In the genomic region with DNA sequence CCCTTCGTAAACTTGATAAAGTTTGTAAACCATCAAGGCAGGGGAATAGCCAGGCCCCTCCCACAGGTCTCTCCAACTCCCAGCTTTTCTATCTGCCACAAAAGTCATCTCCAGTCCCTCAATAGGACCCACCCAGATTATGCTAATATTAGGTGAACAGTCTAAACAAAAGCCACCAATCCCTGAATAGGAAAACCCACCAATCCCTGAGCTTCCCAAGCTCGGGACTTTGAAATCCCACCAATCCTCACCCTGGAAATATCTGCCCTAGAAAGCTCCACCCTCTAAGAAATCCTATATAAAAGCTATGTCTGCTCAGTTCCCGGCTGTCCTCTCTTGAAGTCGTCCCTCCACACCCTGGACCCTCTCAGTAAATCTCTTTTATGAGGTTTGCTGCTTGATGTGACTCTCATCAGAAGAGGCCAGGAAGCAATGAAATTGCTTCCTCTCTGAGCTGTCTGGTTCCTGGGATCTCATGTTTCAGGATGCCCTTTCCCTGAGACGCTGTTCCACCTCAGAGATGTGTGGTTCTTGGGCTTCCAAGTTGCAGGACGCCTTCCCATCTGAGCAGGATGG, we compare ENCODE assay signal across 22 mouse cellular contexts. TPM values are rescaled to one million over a fixed set of nuclear protein-coding genes. Genes with fewer than 3 reads are reported as not detected.
DNase-seq lines count a peak whose midpoint lies in the region; ATAC-seq lines count a peak whose summit lies in the region.
"Had no signal": no experiment of that assay in that cellular context is flagged by ENCODE, and none has a peak within 500 bp of the region (broad histone marks: within the 10 kb centered on the region; RNA-seq: fewer than 3 reads in every experiment).

No protein-coding gene starts in this region.

- no peaks in the 10 kb centered on the region for H3K36me3 ChIP-seq in kidney, embryonic 16.5 days (ENCODE audit: insufficient read depth, low read length)
- no peaks in the 10 kb centered on the region for H3K36me3 ChIP-seq in kidney, embryonic 15.5 days
- H3K36me3 ChIP-seq: embryonic facial prominence, embryonic 10.5 days; embryonic facial prominence, embryonic 12.5 days; forebrain, embryonic 15.5 days; G1E had no signal

- no peaks in the 10 kb centered on the region for H3K4me1 ChIP-seq in kidney, embryonic 16.5 days (ENCODE audit: insufficient read depth, low read length)
- H3K4me1 ChIP-seq in kidney, embryonic 15.5 days, result peaks cover 4% of the 10 kb centered on the region; the same call in 1 of the 2 replicates
- H3K4me1 ChIP-seq: embryonic facial prominence, embryonic 10.5 days; embryonic facial prominence, embryonic 12.5 days; forebrain, embryonic 13.5 days; forebrain, embryonic 15.5 days had no signal

- no peak overlapping the region for H3K4me3 ChIP-seq in kidney, embryonic 16.5 days (ENCODE audit: low read length)
- no peak overlapping the region for H3K4me3 ChIP-seq in kidney, embryonic 15.5 days (replicated peaks)
- H3K4me3 ChIP-seq: embryonic facial prominence, embryonic 10.5 days; embryonic facial prominence, embryonic 12.5 days; forebrain, embryonic 13.5 days; forebrain, embryonic 15.5 days had no signal

- H3K4me2 ChIP-seq in kidney, embryonic 16.5 days (replicated peaks; ENCODE audit: low read depth, low read length), result no peak overlapping the region
- H3K4me2 ChIP-seq in kidney, embryonic 15.5 days, result no peak overlapping the region
- H3K4me2 ChIP-seq: embryonic facial prominence, embryonic 12.5 days; forebrain, embryonic 13.5 days; forebrain, embryonic 15.5 days had no signal

- ATAC-seq in kidney, embryonic 16.5 days (ENCODE audit: low FRiP score, low TSS enrichment), result peak; percentile 49; the same call in 1 of the 2 replicates
- ATAC-seq in kidney, embryonic 15.5 days (replicated peaks; ENCODE audit: low FRiP score), result no peak; the same call in 1 of the 2 replicates
- ATAC-seq: activated CD4-positive, CD25-positive, alpha-beta regulatory T cell, adult 4 months; forebrain, embryonic 13.5 days; forebrain, embryonic 15.5 days; forebrain, postnatal 0 days; Patski had no signal

- no peaks in the 10 kb centered on the region for H3K27me3 ChIP-seq in kidney, embryonic 16.5 days (ENCODE audit: insufficient read depth, low read length)
- H3K27me3 ChIP-seq in kidney, embryonic 15.5 days, result no peaks in the 10 kb centered on the region
- H3K27me3 ChIP-seq: embryonic facial prominence, embryonic 12.5 days; forebrain, embryonic 13.5 days; forebrain, embryonic 15.5 days; Patski had no signal

- no peak overlapping the region for H3K9ac ChIP-seq in kidney, embryonic 16.5 days (replicated peaks; ENCODE audit: low read length)
- no peak overlapping the region for H3K9ac ChIP-seq in kidney, embryonic 15.5 days
- H3K9ac ChIP-seq: embryonic facial prominence, embryonic 12.5 days; forebrain, embryonic 13.5 days; forebrain, embryonic 15.5 days; forebrain, postnatal 0 days had no signal

- WGBS in kidney, embryonic 16.5 days, result 38% methylated on average over 6 of the region's 6 CpGs
- 44% methylated on average over 6 of the region's 6 CpGs for WGBS in kidney, embryonic 15.5 days

- DNase-seq in ES-CJ7 (ENCODE audit: low read depth, low spot score) (peak; percentile 39), R1 (ENCODE audit: low read depth, low spot score) (peak; percentile 60)
- DNase-seq in urinary bladder, postnatal 25 days (ENCODE audit: low spot score), result no peak
- no peak for DNase-seq in testis, postnatal 10 days (ENCODE audit: low spot score)
- DNase-seq: adrenal gland, adult 8-10 months; adrenal gland, postnatal 14 days; adrenal gland, postnatal 36 days; cerebellum, adult 11-12 months; cerebellum, adult 2 months; cerebellum, adult 9-10 months; cerebellum, postnatal 10 days; cerebellum, postnatal 25 days; forebrain, postnatal 0 days had no signal

- H3K27ac ChIP-seq in kidney, embryonic 16.5 days (ENCODE audit: low read length), result no peak overlapping the region; the same call in 1 of the 2 replicates
- no peak overlapping the region for H3K27ac ChIP-seq in kidney, embryonic 15.5 days
- H3K27ac ChIP-seq: embryonic facial prominence, embryonic 10.5 days; embryonic facial prominence, embryonic 12.5 days; forebrain, embryonic 13.5 days; forebrain, embryonic 15.5 days had no signal

- no peaks in the 10 kb centered on the region for H3K9me3 ChIP-seq in kidney, embryonic 16.5 days (ENCODE audit: low read length)
- no peaks in the 10 kb centered on the region for H3K9me3 ChIP-seq in kidney, embryonic 15.5 days (replicated peaks)
- H3K9me3 ChIP-seq: embryonic facial prominence, embryonic 10.5 days; embryonic facial prominence, embryonic 12.5 days; forebrain, embryonic 13.5 days; forebrain, embryonic 15.5 days; G1E had no signal

RNA-seq across cellular contexts. Expression of gene Cks2, which starts 16.7 kb away (rescaled TPM):
- 348 and 370 TPM in 2 replicates for polyA plus RNA-seq in kidney, embryonic 16.5 days (2015; fragmentation: Nextera tagmentation; extraction: Ambion mirVana)
- polyA plus RNA-seq in kidney, embryonic 15.5 days (2015; fragmentation: Nextera tagmentation; extraction: Ambion mirVana), result 370 and 419 TPM in 2 replicates

RNA-seq across cellular contexts. Expression of gene Secisbp2, which starts 23.1 kb away (rescaled TPM):
- polyA plus RNA-seq in kidney, embryonic 16.5 days (2015; fragmentation: Nextera tagmentation; extraction: Ambion mirVana), result 32.9 and 37.1 TPM in 2 replicates
- polyA plus RNA-seq in kidney, embryonic 15.5 days (2015; fragmentation: Nextera tagmentation; extraction: Ambion mirVana), result 26.6 and 31.9 TPM in 2 replicates

RNA-seq across cellular contexts. Expression of gene Shc3, which starts 59.1 kb away (rescaled TPM):
- polyA plus RNA-seq in kidney, embryonic 16.5 days (2015; fragmentation: Nextera tagmentation; extraction: Ambion mirVana), result 0.14 and 0.31 TPM in 2 replicates
- 0.18 TPM in 2 replicates for polyA plus RNA-seq in kidney, embryonic 15.5 days (2015; fragmentation: Nextera tagmentation; extraction: Ambion mirVana)
- polyA plus RNA-seq: activated CD4-positive, CD25-positive, alpha-beta regulatory T cell, adult 4 months; G1E had no signal

Comparison
In these comparisons a context has a peak if more than half of its experiments do, and no peak if none do; other contexts are left out.
1. DNase-seq: peak in ES-CJ7 (single experiment) and R1 (single experiment); none in urinary bladder, postnatal 25 days (single experiment) and testis, postnatal 10 days (single experiment).